Mouse (Mus musculus) heart, adult 9 months (tissue): ENCODE data around the gene Hist1h1e.

Source experiments
- DNase-seq, 2 experiments: peaks; one replicate each; pipeline ENCODE4 v3.0.0; 2022; ENCODE audit warnings: low spot score in 2 of 2

Hist1h1e gene

GRCm38 (mm10) chr13:23622175-23622671 is at the start of gene Hist1h1e:
TSS of gene Hist1h1e (minus strand) at chr13:23622558.
- peak; percentile 91 to 96 for DNase-seq

- no peak for DNase-seq
Measured at GRCm38 (mm10) chr13:23662536-23662935, 40.2 kb upstream of the Hist1h1e start.

GRCm38 (mm10) chr13:23659636-23660366 is 37.4 kb upstream of the Hist1h1e start:
- DNase-seq: no peak

GRCm38 (mm10) chr13:23630653-23631052 is 8.3 kb upstream of the Hist1h1e start:
- DNase-seq: no peak

- DNase-seq: peak; percentile 7 to 28
Measured at GRCm38 (mm10) chr13:23622861-23623450, 598 bp upstream of the Hist1h1e start.

GRCm38 (mm10) chr13:23621532-23622174 is 705 bp downstream of the Hist1h1e start:
- DNase-seq: peak; percentile 82 to 86

- DNase-seq: peak; percentile 84 to 94
Measured at GRCm38 (mm10) chr13:23620733-23621531, 1.4 kb downstream of the Hist1h1e start, which contains the start of gene Hist1h2be. TSS of gene Hist1h2be (minus strand) at chr13:23621124.

GRCm38 (mm10) chr13:23620056-23620732 is 2.2 kb downstream of the Hist1h1e start:
- DNase-seq: no peak

GRCm38 (mm10) chr13:23611638-23612037 is 10.7 kb downstream of the Hist1h1e start:
- DNase-seq: no peak

- no peak for DNase-seq
Measured at GRCm38 (mm10) chr13:23610393-23610792, 12.0 kb downstream of the Hist1h1e start.

GRCm38 (mm10) chr13:23609844-23610243 is 12.5 kb downstream of the Hist1h1e start:
- no peak for DNase-seq

GRCm38 (mm10) chr13:23609209-23609608 is 13.1 kb downstream of the Hist1h1e start:
- no peak for DNase-seq

- DNase-seq: no peak
Measured at GRCm38 (mm10) chr13:23605052-23605451, 17.3 kb downstream of the Hist1h1e start.

- DNase-seq: no peak
Measured at GRCm38 (mm10) chr13:23604452-23604851, 17.9 kb downstream of the Hist1h1e start.

- DNase-seq: no peak
Measured at GRCm38 (mm10) chr13:23603182-23603699, 19.1 kb downstream of the Hist1h1e start.

- peak in 1 of 2 experiments; percentile 74 for DNase-seq
Measured at GRCm38 (mm10) chr13:23597957-23598356, 24.4 kb downstream of the Hist1h1e start.

- no peak for DNase-seq
Measured at GRCm38 (mm10) chr13:23595622-23596372, 26.6 kb downstream of the Hist1h1e start.

GRCm38 (mm10) chr13:23595185-23595584 is 27.2 kb downstream of the Hist1h1e start:
- no peak for DNase-seq

- DNase-seq: no peak
Measured at GRCm38 (mm10) chr13:23593051-23593770, 29.1 kb downstream of the Hist1h1e start.
